ENCODE assay signal across 9 mouse cellular contexts in the genomic region with DNA sequence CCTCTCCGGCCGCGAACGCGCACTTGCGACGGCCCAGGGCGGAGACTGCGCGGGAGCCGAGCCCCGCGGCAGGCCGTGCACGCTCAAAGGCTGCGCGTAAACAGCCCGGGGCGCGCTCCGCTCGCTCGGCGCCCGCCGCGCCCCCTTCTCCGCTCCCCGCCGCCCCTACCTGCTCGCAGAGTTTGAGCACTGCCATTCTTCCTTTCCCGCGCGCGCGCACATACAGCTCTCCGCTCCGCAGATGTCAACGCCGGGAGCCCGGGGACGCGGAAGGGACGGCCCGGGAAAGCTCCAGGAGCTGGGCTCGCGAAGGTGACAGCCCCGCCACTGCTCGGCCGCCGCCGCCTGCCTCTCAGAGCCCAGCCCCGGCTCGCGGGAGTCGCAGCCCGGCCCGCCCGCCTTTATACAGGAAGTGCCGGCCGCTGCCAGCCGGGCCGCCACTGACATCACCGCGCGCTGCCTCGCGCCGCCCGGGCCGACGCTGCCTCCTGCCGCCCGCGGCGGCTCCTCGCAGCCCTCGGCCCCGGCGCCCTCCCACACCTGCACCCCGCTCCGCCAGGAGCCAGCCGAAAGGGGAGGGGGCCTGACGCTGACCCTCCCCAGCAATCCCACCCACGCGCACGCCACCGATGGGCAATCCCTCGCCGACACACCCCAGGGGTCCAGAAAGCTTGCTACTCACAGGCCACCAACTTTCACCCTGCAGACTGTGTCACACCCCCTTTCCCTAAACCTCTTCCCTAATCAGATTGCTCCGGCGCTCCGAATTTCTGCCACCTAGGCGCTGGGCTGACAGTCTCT. TPM values are rescaled to one million over a fixed set of nuclear protein-coding genes. Genes with fewer than 3 reads are reported as not detected.
DNase-seq lines count a peak whose midpoint lies in the region; ATAC-seq and TF ChIP-seq lines count a peak whose summit lies in the region.
"Had no signal": no experiment of that assay in that cellular context is flagged by ENCODE, and none has a peak within 500 bp of the region (broad histone marks: within the 10 kb centered on the region; RNA-seq: fewer than 3 reads in every experiment).

A gene (minus strand): TSS at position 417 of the 801 bp plus-strand sequence.

- TF ChIP-seq CTCF in embryonic fibroblast, embryonic 13.5 days (IDR thresholded peaks at IDR 0.05; ENCODE audit: borderline replicate concordance, insufficient read depth, low read length) = 0 out of 2 replicates have a peak, but pooled peaks have one; percentile 25
- no peak for TF ChIP-seq CTCF in midbrain, postnatal 0 days (IDR thresholded peaks at IDR 0.05)
- peak; percentile 78 for TF ChIP-seq CTCF in spleen, adult 2 months (IDR thresholded peaks at IDR 0.05; ENCODE audit: extremely low read depth, insufficient read depth, insufficient read length, insufficient replicate concordance)

- TF ChIP-seq POLR2A in embryonic fibroblast, embryonic 13.5 days (IDR thresholded peaks at IDR 0.05; ENCODE audit: low read depth, low read length) = peak; percentile 45
- peak; percentile 63 for TF ChIP-seq POLR2A in spleen, adult 2 months (IDR thresholded peaks at IDR 0.05; ENCODE audit: low read depth, low read length)

- no peaks in the 10 kb centered on the region for H3K9me3 ChIP-seq in midbrain, postnatal 0 days (ENCODE audit: low read length)

- peak within 1 kb of the TSS; percentile 96 for H3K9ac ChIP-seq in midbrain, postnatal 0 days (replicated peaks; ENCODE audit: low read length, poor library complexity, severe bottlenecking)

- H3K27me3 ChIP-seq in midbrain, postnatal 0 days (ENCODE audit: insufficient read depth, low read length) = no peaks in the 10 kb centered on the region
- H3K27me3 ChIP-seq in spleen, adult 2 months (ENCODE audit: control insufficient read depth, insufficient read depth, low read length) = no peaks in the 10 kb centered on the region

- peak within 1 kb of the TSS; percentile 66 for H3K4me3 ChIP-seq in embryonic fibroblast, embryonic 13.5 days (ENCODE audit: insufficient read depth, low read length)
- peak within 1 kb of the TSS; percentile 83 for H3K4me3 ChIP-seq in midbrain, postnatal 0 days (ENCODE audit: low read depth, low read length)
- H3K4me3 ChIP-seq in spleen, adult 2 months (ENCODE audit: extremely low read depth, insufficient read depth, insufficient read length) = peak within 1 kb of the TSS; percentile 94

- peak within 1 kb of the TSS; percentile 55 for H3K4me2 ChIP-seq in midbrain, postnatal 0 days (ENCODE audit: low read depth, low read length, poor library complexity, severe bottlenecking)

- peak; percentile 69 for DNase-seq in 416B (ENCODE audit: low read depth)
- DNase-seq in adrenal gland, postnatal 4 days (ENCODE audit: low spot score in 2 of 2) = peak; percentile 68 to 69
- peak; percentile 80 to 84 for DNase-seq in heart, adult 9 months (ENCODE audit: low spot score in 2 of 2)
- peak; percentile 83 for DNase-seq in kidney, adult 9 months
- peak; percentile 73 for DNase-seq in liver
- DNase-seq in midbrain, postnatal 0 days (ENCODE audit: low spot score) = peak; percentile 81
- DNase-seq in spleen, adult 2 months (ENCODE audit: low read depth in 1 of 2, low spot score in 2 of 2) = peak; percentile 52 to 85

- H3K4me1 ChIP-seq in embryonic fibroblast, embryonic 13.5 days (ENCODE audit: control insufficient read depth, insufficient read depth, low read length) = peaks cover 6% of the 10 kb centered on the region
- H3K4me1 ChIP-seq in midbrain, postnatal 0 days (ENCODE audit: insufficient read depth, low read length) = peaks cover 10% of the 10 kb centered on the region; the same call in 1 of the 2 replicates
- H3K4me1 ChIP-seq in spleen, adult 2 months (ENCODE audit: control insufficient read depth, insufficient read depth, insufficient read length) = peaks cover 17% of the 10 kb centered on the region

- no peak within 1 kb of the TSS for H3K27ac ChIP-seq in embryonic fibroblast, embryonic 13.5 days (ENCODE audit: insufficient read depth, low read length)
- H3K27ac ChIP-seq in midbrain, postnatal 0 days (ENCODE audit: low read depth, low read length) = peak within 1 kb of the TSS; percentile 94
- peak within 1 kb of the TSS; percentile 90 for H3K27ac ChIP-seq in spleen, adult 2 months (ENCODE audit: insufficient read depth, low read length)

- under 1% methylated on average over 28 of the region's 94 CpGs for WGBS in midbrain, postnatal 0 days
- WGBS in spleen, adult 2 months = under 1% methylated on average over 87 of the region's 94 CpGs

- ATAC-seq in midbrain, postnatal 0 days (ENCODE audit: low FRiP score) = peak; percentile 92

- H3K36me3 ChIP-seq in midbrain, postnatal 0 days (ENCODE audit: insufficient read depth, low read length) = no peaks in the 10 kb centered on the region
- H3K36me3 ChIP-seq in spleen, adult 2 months (ENCODE audit: control insufficient read depth, insufficient read depth, low read length) = no peaks in the 10 kb centered on the region
- H3K36me3 ChIP-seq: G1E had no signal

RNA-seq across cellular contexts. Expression of the gene that starts here (rescaled TPM):
- total RNA-seq in adrenal gland, postnatal 4 days (2021) = 10 to 100 TPM; 38.2 TPM
- 18.8 and 24.8 TPM in 2 replicates for polyA plus RNA-seq in embryonic fibroblast, embryonic 13.5 days (2011; ENCODE audit: insufficient read length, low read depth, missing spikeins)
- 51.6 and 68.9 TPM in 2 replicates for total RNA-seq in midbrain, postnatal 0 days (2014; rRNA removed)
- polyA plus RNA-seq in midbrain, postnatal 0 days (2015; fragmentation: Nextera tagmentation; extraction: Ambion mirVana) = 13.2 and 16.7 TPM in 2 replicates
- 43.1 and 46.2 TPM in 2 replicates for polyA plus RNA-seq in spleen, adult 2 months (2012; rRNA removed)
